Mouse (Mus musculus): ENCODE results near the gene Pkp4.

DNA sequence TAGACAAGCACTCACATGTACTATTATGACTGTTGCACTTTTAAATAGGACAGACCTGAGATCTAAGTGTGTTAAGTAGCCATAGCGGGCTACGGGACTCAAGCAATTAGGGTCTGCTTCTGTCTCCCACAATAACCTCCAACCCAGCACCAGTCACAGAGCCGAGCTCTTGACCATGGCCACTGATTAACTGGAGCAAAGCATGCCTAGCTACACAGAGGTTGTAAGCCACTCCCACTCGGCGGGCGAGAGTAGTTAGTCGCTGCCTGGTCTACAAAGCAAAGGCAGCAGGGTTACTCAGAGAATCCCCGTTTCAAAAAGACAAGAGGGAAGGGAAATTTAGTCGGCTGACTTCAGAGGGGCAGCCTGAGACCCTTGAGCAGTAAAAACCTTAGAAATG, 70.0 kb downstream of the Pkp4 start:
- TF ChIP-seq CTCF (IDR thresholded peaks at IDR 0.05; ENCODE audit: low read depth) (no peak), EP300 (IDR thresholded peaks at IDR 0.05; ENCODE audit: low read depth) (no peak)

Data from liver, postnatal 0 days (tissue).